Mouse (Mus musculus): Measurements from ENCODE around the gene Ttc23. TPM values are rescaled to one million over a fixed set of nuclear protein-coding genes. Genes with fewer than 3 reads are reported as not detected.

Ttc23 gene
- total RNA-seq, 2 experiments from 2014 or later: 23.3 to 25.3 TPM

DNA sequence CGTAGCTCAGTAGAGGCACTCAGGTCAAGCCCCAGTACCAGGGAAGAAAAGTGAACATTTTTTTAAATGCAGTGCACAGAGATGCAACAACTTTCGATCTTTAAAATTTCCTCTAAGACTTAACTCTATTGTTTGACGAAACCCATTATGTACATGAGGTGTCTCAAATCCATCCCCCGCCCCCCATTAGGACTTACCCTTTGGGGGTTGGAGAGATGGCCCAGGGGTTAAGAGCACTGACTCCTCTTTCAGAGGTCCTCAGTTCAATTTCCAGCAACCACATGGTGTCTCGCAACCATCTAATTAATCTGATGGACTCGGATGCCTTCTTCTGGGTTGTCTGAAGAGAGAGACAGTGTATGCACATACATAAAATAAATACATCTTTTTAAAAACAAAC, 1.1 kb upstream of the Ttc23 start:
- Histone ChIP-seq H3K4me3 (peak overlapping the region; percentile 95), H3K27ac (peak overlapping the region; percentile 97)
- TF ChIP-seq CTCF (IDR thresholded peaks at IDR 0.05): no peak
- no peak for DNase-seq
- intact Hi-C loops (cut with DNase I): loop anchor here (10.0 kb wide), 1 partner anchor 951 kb away; no protein-coding TSS in a partner anchor

DNA sequence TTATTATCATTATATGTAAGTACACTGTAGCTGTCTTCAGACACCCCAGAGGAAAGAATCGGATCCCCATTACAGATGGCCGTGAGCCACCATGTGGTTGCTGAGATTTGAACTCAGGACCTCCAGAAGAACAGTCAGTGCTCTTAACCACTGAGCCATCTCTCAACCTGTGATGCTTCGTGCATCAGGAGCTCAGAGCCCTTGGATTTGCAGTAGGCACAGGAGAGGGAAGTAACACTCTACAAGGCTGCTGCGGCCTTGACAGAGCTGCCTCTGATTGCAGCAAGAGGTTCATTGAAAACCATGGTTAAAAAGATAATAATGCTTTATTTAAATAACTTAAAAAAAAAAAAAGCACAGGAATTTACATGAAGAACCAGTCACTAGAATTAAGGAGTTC, 1.2 kb downstream of the Ttc23 start:
- Histone ChIP-seq H3K27ac (peak overlapping the region; percentile 97; the same call in 1 of the 2 replicates), H3K4me3 (peak overlapping the region; percentile 95)
- TF ChIP-seq CTCF (IDR thresholded peaks at IDR 0.05): no peak
- no peak for DNase-seq
- intact Hi-C loops (cut with DNase I): loop anchor here (10.0 kb wide), 1 partner anchor 954 kb away; no protein-coding TSS in a partner anchor

DNA sequence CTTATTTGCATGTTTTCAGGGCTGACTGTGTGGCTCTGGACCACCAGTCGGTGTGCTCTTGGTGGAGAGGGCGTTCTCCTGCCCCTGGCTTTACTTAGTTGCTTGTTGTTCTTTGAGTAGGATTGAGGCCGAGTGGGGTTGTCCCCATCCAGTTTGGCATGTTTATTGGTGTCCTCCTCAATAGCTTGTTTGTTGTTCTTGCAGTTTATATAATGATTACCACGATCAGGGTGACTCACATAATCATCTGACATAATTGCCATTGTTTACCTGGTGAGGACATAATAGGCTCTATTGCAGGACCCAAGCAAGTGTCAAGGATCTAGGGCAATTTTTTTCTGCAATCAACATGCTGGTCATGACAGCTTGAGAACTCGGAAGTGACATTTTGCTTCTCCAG, 5.0 kb downstream of the Ttc23 start:
- intact Hi-C loops (cut with DNase I): no loop called here
- DNase-seq: no peak
- H3K4me3 ChIP-seq: no peak overlapping the region
- TF ChIP-seq CTCF (IDR thresholded peaks at IDR 0.05): no peak
- no peak overlapping the region for H3K27ac ChIP-seq

DNA sequence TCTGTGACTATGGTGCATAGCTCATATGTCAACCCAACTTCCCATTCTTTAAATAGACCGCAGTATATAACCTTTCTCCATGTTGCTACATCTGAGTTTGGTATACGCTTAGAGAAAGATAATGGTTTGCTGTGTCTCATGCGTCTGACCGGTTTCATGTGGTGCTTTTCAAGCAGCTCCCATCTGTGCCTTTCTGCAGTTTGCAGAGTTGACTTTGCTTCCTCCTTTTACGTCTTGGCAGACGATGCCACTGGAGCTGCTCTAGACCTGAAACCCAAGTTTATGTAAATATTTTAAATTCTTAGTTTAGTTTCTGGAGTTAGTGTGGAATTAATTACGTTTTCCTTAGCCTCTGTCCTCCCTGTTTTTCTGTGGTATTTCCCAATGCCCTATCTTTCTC, 7.5 kb downstream of the Ttc23 start:
- TF ChIP-seq CTCF (IDR thresholded peaks at IDR 0.05): no peak
- DNase-seq: no peak

DNA sequence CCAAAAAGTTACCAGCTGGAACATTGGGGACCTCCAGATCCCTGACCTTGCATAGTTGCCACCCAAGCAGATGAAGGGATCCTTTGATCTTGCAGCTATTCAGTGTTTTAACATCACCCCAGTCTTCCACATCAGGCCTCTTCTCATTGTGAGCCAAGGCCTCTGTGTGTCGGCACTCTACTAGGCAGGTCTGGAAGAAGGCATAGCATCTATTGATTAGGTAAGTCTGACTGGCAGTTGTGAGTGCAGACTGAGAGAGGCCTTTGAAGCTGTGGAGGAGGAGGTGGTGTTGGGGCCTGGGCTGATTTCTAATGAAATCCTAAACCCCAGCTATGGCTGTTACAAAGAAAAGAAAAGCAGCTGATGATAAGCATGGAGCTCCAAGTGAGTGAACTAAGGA, 8.0 kb downstream of the Ttc23 start:
- DNase-seq: no peak
- intact Hi-C loops (cut with DNase I): no loop called here
- no peak for TF ChIP-seq CTCF (IDR thresholded peaks at IDR 0.05)
- H3K4me3 ChIP-seq: no peak overlapping the region
- no peak overlapping the region for H3K27ac ChIP-seq

More for the DNA sequence above, 7.5 kb downstream of the Ttc23 start:
- intact Hi-C loops (cut with DNase I): no loop called here
- Histone ChIP-seq H3K4me3 (no peak overlapping the region), H3K27ac (no peak overlapping the region)

DNA sequence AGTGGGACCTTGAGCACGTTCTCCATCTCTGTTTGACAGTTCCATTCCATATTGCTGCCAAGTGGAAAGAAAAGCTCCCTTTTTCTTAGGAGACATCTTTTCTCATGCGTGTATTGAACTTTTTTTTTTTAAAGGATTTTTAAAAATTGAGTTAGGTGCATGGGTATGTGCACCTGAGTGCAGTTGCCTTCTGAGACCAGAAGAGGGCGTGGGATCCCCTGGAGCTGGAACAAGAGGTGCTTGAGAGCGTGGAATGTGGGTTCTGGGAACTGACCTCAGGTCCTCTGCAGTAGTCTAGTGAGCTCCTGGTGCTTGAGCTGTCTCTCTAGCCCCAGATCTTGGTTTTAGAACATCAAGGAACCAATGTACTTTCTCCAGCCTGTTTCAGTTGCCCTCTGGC, 10.9 kb downstream of the Ttc23 start:
- intact Hi-C loops (cut with DNase I): no loop called here
- H3K27ac ChIP-seq: peak overlapping the region; percentile 28
- peak; percentile 23; the same call in 1 of the 2 replicates for TF ChIP-seq CTCF (IDR thresholded peaks at IDR 0.05)
- H3K4me3 ChIP-seq: no peak overlapping the region
- no peak for DNase-seq

DNA sequence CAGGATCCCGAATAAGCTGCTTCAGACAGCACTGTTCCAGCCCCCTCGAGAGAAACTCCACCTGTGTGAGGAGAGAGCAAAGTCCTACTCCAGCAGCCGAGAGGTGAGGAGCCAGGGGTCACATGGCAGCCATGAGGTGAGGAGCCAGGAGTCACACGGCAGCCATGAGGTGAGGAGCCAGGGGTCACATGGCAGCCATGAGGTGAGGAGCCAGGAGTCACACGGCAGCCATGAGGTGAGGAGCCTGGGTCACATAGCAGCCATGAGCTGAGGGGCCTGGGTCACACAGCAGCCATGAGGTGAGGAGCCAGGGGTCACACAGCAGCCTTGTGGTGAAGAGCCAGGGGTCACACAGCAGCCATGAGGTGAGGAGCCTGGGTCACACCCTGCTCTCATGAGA, 15.2 kb downstream of the Ttc23 start:
- Histone ChIP-seq H3K27ac (no peak overlapping the region), H3K4me3 (no peak overlapping the region)
- intact Hi-C loops (cut with DNase I): no loop called here
- no peak for TF ChIP-seq CTCF (IDR thresholded peaks at IDR 0.05)
- DNase-seq: no peak

DNA sequence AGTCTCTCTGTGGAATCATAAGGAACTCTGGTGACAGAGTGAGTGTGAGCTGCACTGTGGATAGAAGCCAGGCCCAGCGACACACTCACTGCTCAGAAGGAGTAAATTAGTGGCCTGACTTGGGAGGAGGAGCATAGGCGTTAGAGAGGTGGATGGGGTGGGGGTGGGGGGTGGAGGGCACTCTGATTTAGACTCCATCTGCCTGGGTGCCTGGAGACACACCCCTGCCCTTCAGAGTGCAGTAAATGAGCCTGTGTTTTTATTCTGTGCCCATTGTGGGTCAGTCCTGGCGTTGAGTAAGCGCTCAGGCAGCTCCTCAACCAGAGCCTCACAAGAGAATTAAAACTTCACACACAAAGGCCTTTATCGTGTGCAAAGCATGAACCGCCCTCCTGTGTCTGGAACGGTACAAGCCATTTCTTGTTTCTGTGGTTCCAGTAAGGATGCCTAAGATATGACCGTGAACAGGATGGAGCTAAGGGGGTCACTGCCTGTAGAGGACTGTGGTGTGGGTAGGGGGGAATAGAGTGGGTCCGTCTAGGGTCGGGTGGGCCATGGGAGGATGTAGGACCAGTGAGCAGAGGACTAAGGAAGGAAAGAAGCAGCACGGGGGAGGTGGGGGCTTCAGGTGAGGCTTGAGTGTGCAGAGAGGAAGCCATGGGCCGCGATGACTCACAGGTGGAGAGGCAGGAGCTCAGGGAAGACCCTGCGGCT, 16.9 kb downstream of the Ttc23 start:
- no peak overlapping the region for H3K4me3 ChIP-seq
- no peak for TF ChIP-seq CTCF (IDR thresholded peaks at IDR 0.05)
- DNase-seq: no peak
- no peak overlapping the region for H3K27ac ChIP-seq
- intact Hi-C loops (cut with DNase I): no loop called here

DNA sequence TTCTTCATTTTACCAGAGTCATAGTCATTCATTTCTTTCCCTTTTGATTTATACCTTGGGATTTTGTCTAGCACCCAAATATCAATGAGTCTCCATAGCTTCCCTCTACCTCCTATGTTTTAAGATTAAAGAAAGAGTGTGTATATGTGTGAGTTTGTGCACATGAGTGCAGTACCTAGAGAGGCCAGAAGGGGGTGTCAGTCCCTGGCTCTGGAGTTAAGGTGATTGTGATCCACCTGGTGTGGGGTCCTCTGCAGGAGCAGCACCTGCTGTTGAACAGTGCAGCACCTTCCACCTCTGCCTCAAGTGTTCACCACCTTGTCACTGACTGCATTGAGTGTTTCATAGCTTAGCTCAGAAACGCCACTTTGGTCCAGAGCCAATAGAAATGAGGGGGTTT, 23.8 kb downstream of the Ttc23 start:
- TF ChIP-seq CTCF (IDR thresholded peaks at IDR 0.05): peak; percentile 36
- intact Hi-C loops (cut with DNase I): loop anchor here (10.0 kb wide), 1 partner anchor 284 kb away; the partner anchor contains the start of gene Igf1r
- no peak overlapping the region for H3K27ac ChIP-seq
- no peak for DNase-seq
- no peak overlapping the region for H3K4me3 ChIP-seq

DNA sequence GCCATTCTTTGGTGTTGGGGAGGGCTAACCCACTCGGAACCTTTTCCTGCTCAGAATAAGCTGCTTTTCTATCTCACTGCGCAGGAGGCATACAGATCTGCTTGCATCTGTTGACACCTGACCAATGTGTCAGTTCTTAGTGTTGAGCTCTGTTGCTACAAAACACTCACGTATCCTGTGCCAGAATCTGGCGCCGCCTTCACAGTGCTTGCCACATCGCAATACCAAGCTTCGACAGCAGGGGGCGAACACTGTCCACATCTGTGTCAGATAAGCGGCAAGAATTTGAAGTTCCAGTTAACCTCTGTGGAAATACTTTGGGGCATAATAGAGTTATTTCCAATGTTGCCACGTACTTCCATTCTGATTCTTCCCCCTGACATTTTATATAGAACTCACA, 25.4 kb downstream of the Ttc23 start:
- peak overlapping the region; percentile 84 for H3K27ac ChIP-seq
- DNase-seq: peak; percentile 97
- TF ChIP-seq CTCF (IDR thresholded peaks at IDR 0.05): no peak; the same call in none of the 2 replicates
- intact Hi-C loops (cut with DNase I): loop anchor here (1.0 to 10.0 kb wide), 3 partner anchors 28 to 282 kb away; partner anchors contain the start of genes Igf1r and Synm
- peak overlapping the region; percentile 45 for H3K4me3 ChIP-seq

DNA sequence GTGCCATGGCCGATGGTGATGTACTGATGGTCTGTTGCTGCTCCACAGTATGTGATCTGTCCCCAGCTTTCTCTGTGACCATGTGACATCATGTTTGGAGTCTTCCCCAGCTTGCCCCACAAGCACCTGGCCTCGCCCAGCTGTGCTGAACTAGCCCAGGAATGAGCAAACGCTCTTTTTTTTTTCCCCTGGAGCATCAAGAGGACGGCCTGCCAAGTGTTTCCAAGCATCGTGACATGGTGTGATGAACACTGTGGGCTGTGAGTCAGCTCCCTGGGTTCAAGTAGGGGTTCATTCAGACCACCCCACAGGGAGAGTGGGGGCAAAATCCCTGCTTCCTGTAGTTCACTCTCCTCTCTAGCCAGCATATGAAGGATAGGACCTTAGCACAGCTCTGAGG, 26.4 kb downstream of the Ttc23 start:
- Histone ChIP-seq H3K27ac (no peak overlapping the region), H3K4me3 (no peak overlapping the region)
- intact Hi-C loops (cut with DNase I): loop anchor here (2.0 to 10.0 kb wide), 2 partner anchors 27 to 281 kb away; partner anchors contain the start of gene Igf1r
- no peak for TF ChIP-seq CTCF (IDR thresholded peaks at IDR 0.05)
- DNase-seq: no peak

DNA sequence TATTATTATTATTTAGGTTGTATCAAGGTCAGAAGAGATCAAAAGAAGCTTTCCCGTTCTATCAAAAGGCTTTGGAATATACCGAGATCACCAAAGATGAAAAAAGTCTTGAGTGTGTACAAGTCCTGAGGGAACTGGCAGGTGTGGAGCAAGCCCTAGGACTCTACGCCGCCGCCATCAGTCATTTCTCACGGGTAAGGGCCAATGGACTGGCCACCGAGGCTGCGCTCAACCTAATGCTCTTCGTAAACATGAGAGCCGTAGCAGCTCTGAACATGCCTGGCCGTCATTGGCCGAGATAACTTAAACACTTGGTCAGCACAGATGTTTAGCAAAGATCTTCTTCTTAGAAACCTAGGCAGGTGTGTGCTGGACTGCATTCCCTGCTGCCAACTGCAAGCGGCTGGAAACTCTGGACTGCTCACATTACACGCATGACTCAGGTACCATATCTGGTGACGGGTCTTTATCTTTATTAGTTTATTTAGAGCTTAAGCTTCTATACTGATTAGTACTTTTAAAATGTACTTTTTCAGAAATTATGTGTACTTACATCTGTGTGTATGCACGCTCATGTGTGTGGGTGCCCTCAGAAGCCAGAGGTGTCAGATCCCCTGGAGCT, 31.8 kb downstream of the Ttc23 start:
- TF ChIP-seq CTCF (IDR thresholded peaks at IDR 0.05): no peak
- no peak for DNase-seq
- intact Hi-C loops (cut with DNase I): loop anchor here (10.0 kb wide), 1 partner anchor 276 kb away; the partner anchor contains the start of gene Igf1r
- Histone ChIP-seq H3K4me3 (no peak overlapping the region), H3K27ac (peak overlapping the region; percentile 70)

DNA sequence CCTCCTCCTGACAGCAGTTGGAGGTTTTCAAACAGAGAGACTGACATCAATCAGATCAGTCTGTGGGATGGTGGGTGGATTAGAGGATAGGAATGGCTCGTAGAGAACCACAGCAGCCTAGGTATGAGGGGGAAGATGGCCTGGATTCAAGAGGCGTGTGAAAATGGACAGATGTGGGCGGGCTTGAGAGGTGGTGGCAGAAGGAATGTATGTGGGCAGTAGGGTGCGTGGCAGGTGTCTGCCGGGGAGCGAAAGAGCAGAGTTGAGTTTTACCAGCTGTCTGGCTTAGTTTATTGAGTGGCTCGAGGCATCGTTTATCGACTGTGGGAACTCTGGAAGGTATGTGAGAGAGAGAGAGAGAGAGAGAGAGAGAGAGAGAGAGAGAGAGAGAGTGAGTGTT, 33.9 kb downstream of the Ttc23 start:
- no peak overlapping the region for H3K4me3 ChIP-seq
- DNase-seq: no peak
- no peak overlapping the region for H3K27ac ChIP-seq
- intact Hi-C loops (cut with DNase I): no loop called here
- TF ChIP-seq CTCF (IDR thresholded peaks at IDR 0.05): no peak

All from gastrocnemius, adult 2 months (tissue).